Mouse (Mus musculus): Measurements from ENCODE around the gene Ap5z1. TPM values are rescaled to one million over a fixed set of nuclear protein-coding genes. Genes with fewer than 3 reads are reported as not detected.
A peak's percentile ranks its signal among the peaks of the same experiment; 100 is the strongest.

The Ap5z1 gene
- polyA plus RNA-seq, 1 experiment = not detected

GRCm38 (mm10) chr5:142457345-142457744 lies 6.4 kb upstream of the Ap5z1 start:
- WGBS = 62% methylated on average over 10 of the region's 10 CpGs
- TF ChIP-seq CTCF (IDR thresholded peaks at IDR 0.05; ENCODE audit: insufficient read depth, low read depth, low read length) = no peak
- no peak for TF ChIP-seq POLR2A (IDR thresholded peaks at IDR 0.05; ENCODE audit: insufficient read depth, low read depth, low read length)
- peaks cover 5% of the 10 kb centered on the region; the same call in 1 of the 2 replicates for H3K4me1 ChIP-seq (ENCODE audit: control insufficient read depth, insufficient read depth, low read length)
- no peak overlapping the region for H3K4me3 ChIP-seq (ENCODE audit: insufficient read depth, low read depth, low read length)
- peak overlapping the region; percentile 3; the same call in 1 of the 2 replicates for H3K27ac ChIP-seq (ENCODE audit: insufficient read depth, low read depth, low read length)

- TF ChIP-seq CTCF (IDR thresholded peaks at IDR 0.05; ENCODE audit: insufficient read depth, low read depth, low read length) (no peak), POLR2A (IDR thresholded peaks at IDR 0.05; ENCODE audit: insufficient read depth, low read depth, low read length) (no peak)
- Histone ChIP-seq H3K27ac (ENCODE audit: insufficient read depth, low read depth, low read length) (no peak overlapping the region), H3K4me1 (ENCODE audit: control insufficient read depth, insufficient read depth, low read length) (peaks cover 5% of the 10 kb centered on the region; the same call in 1 of the 2 replicates), H3K4me3 (ENCODE audit: insufficient read depth, low read depth, low read length) (no peak overlapping the region)
- WGBS = 86% methylated on average over 17 of the region's 17 CpGs
Measured at GRCm38 (mm10) chr5:142458791-142459557, 4.8 kb upstream of the Ap5z1 start.

- no peak overlapping the region for H3K4me3 ChIP-seq (ENCODE audit: insufficient read depth, low read depth, low read length)
- WGBS = 66% methylated on average over 5 of the region's 5 CpGs
- H3K27ac ChIP-seq (ENCODE audit: insufficient read depth, low read depth, low read length) = no peak overlapping the region
- peaks cover 6% of the 10 kb centered on the region; the same call in 1 of the 2 replicates for H3K4me1 ChIP-seq (ENCODE audit: control insufficient read depth, insufficient read depth, low read length)
- TF ChIP-seq POLR2A (IDR thresholded peaks at IDR 0.05; ENCODE audit: insufficient read depth, low read depth, low read length) = no peak
- TF ChIP-seq CTCF (IDR thresholded peaks at IDR 0.05; ENCODE audit: insufficient read depth, low read depth, low read length) = no peak
Measured at GRCm38 (mm10) chr5:142459834-142460233, 3.9 kb upstream of the Ap5z1 start.

- Histone ChIP-seq H3K27ac (ENCODE audit: insufficient read depth, low read depth, low read length) (no peak overlapping the region), H3K4me1 (ENCODE audit: control insufficient read depth, insufficient read depth, low read length) (peaks cover 8% of the 10 kb centered on the region; the same call in 1 of the 2 replicates), H3K4me3 (ENCODE audit: insufficient read depth, low read depth, low read length) (no peak overlapping the region)
- no peak for TF ChIP-seq POLR2A (IDR thresholded peaks at IDR 0.05; ENCODE audit: insufficient read depth, low read depth, low read length)
- TF ChIP-seq CTCF (IDR thresholded peaks at IDR 0.05; ENCODE audit: insufficient read depth, low read depth, low read length) = no peak
- WGBS = 94% methylated on average over 7 of the region's 7 CpGs
Measured at GRCm38 (mm10) chr5:142461942-142462640, 1.7 kb upstream of the Ap5z1 start.

DNA sequence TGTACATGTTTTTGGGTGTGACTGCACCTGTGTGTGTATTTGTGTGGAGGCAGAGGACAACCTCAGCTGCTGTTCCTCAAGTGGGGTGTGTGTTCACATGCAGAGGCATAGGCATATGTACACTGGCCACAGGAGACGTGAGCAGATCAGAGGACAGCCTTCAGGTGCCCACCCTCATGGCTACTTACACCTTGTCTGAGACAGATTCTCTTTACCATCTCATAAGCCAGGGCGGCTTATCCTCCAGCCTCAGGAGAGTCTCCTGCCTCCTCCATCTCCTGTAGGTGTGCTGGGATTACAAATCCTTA lies 1.1 kb upstream of the Ap5z1 start:
- 0 out of 2 replicates have a peak, but pooled peaks cover 6% of the 10 kb centered on the region for H3K4me1 ChIP-seq (ENCODE audit: control insufficient read depth, insufficient read depth, low read length)
- H3K4me3 ChIP-seq (ENCODE audit: insufficient read depth, low read depth, low read length) = no peak overlapping the region
- WGBS = 93% methylated on average over 2 of the region's 2 CpGs
- H3K27ac ChIP-seq (ENCODE audit: insufficient read depth, low read depth, low read length) = no peak overlapping the region
- TF ChIP-seq CTCF (IDR thresholded peaks at IDR 0.05; ENCODE audit: insufficient read depth, low read depth, low read length) = no peak
- no peak for TF ChIP-seq POLR2A (IDR thresholded peaks at IDR 0.05; ENCODE audit: insufficient read depth, low read depth, low read length)

GRCm38 (mm10) chr5:142463011-142463410 lies 733 bp upstream of the Ap5z1 start:
- H3K27ac ChIP-seq (ENCODE audit: insufficient read depth, low read depth, low read length) = peak overlapping the region; percentile 83
- 82% methylated on average over 6 of the region's 6 CpGs for WGBS
- H3K4me3 ChIP-seq (ENCODE audit: insufficient read depth, low read depth, low read length) = no peak overlapping the region
- H3K4me1 ChIP-seq (ENCODE audit: control insufficient read depth, insufficient read depth, low read length) = 0 out of 2 replicates have a peak, but pooled peaks cover 6% of the 10 kb centered on the region
- TF ChIP-seq CTCF (IDR thresholded peaks at IDR 0.05; ENCODE audit: insufficient read depth, low read depth, low read length) = no peak
- TF ChIP-seq POLR2A (IDR thresholded peaks at IDR 0.05; ENCODE audit: insufficient read depth, low read depth, low read length) = no peak

GRCm38 (mm10) chr5:142468375-142468774 lies 4.6 kb downstream of the Ap5z1 start:
- Histone ChIP-seq H3K4me1 (ENCODE audit: control insufficient read depth, insufficient read depth, low read length) (peaks cover 3% of the 10 kb centered on the region; the same call in 1 of the 2 replicates), H3K27ac (ENCODE audit: insufficient read depth, low read depth, low read length) (no peak overlapping the region), H3K4me3 (ENCODE audit: insufficient read depth, low read depth, low read length) (no peak overlapping the region)
- TF ChIP-seq POLR2A (IDR thresholded peaks at IDR 0.05; ENCODE audit: insufficient read depth, low read depth, low read length) (no peak), CTCF (IDR thresholded peaks at IDR 0.05; ENCODE audit: insufficient read depth, low read depth, low read length) (no peak)
- 92% methylated on average over 13 of the region's 13 CpGs for WGBS

- TF ChIP-seq POLR2A (IDR thresholded peaks at IDR 0.05; ENCODE audit: insufficient read depth, low read depth, low read length) = no peak
- no peak overlapping the region for H3K4me3 ChIP-seq (ENCODE audit: insufficient read depth, low read depth, low read length)
- peaks cover 17% of the 10 kb centered on the region for H3K4me1 ChIP-seq (ENCODE audit: control insufficient read depth, insufficient read depth, low read length)
- no peak overlapping the region for H3K27ac ChIP-seq (ENCODE audit: insufficient read depth, low read depth, low read length)
- WGBS = 84% methylated on average over 11 of the region's 11 CpGs
Measured at GRCm38 (mm10) chr5:142469796-142470195, 6.1 kb downstream of the Ap5z1 start.

GRCm38 (mm10) chr5:142473696-142474095 lies 10.0 kb downstream of the Ap5z1 start:
- 30% methylated on average over 10 of the region's 10 CpGs for WGBS
- no peak overlapping the region for H3K4me3 ChIP-seq (ENCODE audit: insufficient read depth, low read depth, low read length)
- no peak overlapping the region for H3K27ac ChIP-seq (ENCODE audit: insufficient read depth, low read depth, low read length)
- H3K4me1 ChIP-seq (ENCODE audit: control insufficient read depth, insufficient read depth, low read length) = peaks cover 25% of the 10 kb centered on the region
- TF ChIP-seq POLR2A (IDR thresholded peaks at IDR 0.05; ENCODE audit: insufficient read depth, low read depth, low read length) (no peak), CTCF (IDR thresholded peaks at IDR 0.05; ENCODE audit: insufficient read depth, low read depth, low read length) (no peak)
